Mouse (Mus musculus) forebrain, embryonic 11.5 days (tissue): ENCODE results near the gene Pdxp. TPM values are rescaled to one million over a fixed set of nuclear protein-coding genes. Genes with fewer than 3 reads are reported as not detected.

Source experiments
- ATAC-seq: fragments of 200-750 bp; cut with Nextera tagmentation; replicated peaks from 2 replicates; pipeline ENCODE4 v1.8.0; 2017; ENCODE audit warnings: moderate TSS enrichment; ENCODE audit not compliant: low FRiP score
- DNase-seq: peaks from one replicate; pipeline ENCODE4 v3.0.0-alpha.2; 2017; ENCODE audit warnings: low spot score
- H3K27ac ChIP-seq: fragments of 300-500 bp; sonication (generic); 2 replicates; pipeline ENCODE4 v1.5.1; 2014; ENCODE audit warnings: low read depth, low read length
- H3K27me3 ChIP-seq: fragments of 300-500 bp; sonication (generic); 2 replicates; pipeline ENCODE4 v1.6.1; 2014; ENCODE audit warnings: mild to moderate bottlenecking, low read length, mixed read lengths; ENCODE audit not compliant: control insufficient read depth, insufficient read depth
- H3K36me3 ChIP-seq: fragments of 300-500 bp; sonication (generic); 2 replicates; pipeline ENCODE4 v1.6.1; 2014; ENCODE audit warnings: mild to moderate bottlenecking, low read length, moderate library complexity, mixed read lengths; ENCODE audit not compliant: control insufficient read depth, insufficient read depth
- H3K4me1 ChIP-seq: fragments of 300-500 bp; sonication (generic); replicated peaks from 2 replicates; pipeline ENCODE4 v1.6.1; 2014; ENCODE audit warnings: low read length, mixed read lengths; ENCODE audit not compliant: control insufficient read depth, insufficient read depth
- H3K4me2 ChIP-seq: fragments of 300-500 bp; sonication (generic); 2 replicates; pipeline ENCODE4 v1.6.1; 2014; ENCODE audit warnings: low read depth, mild to moderate bottlenecking, low read length, moderate library complexity, mixed read lengths; ENCODE audit not compliant: severe bottlenecking
- H3K4me3 ChIP-seq: fragments of 300-500 bp; sonication (generic); 2 replicates; pipeline ENCODE4 v1.5.1; 2014; ENCODE audit warnings: low read depth, low read length
- H3K9ac ChIP-seq: fragments of 300-500 bp; sonication (generic); 2 replicates; pipeline ENCODE4 v1.6.1; 2014; ENCODE audit warnings: low read length
- H3K9me3 ChIP-seq: fragments of 300-500 bp; sonication (generic); 2 replicates; pipeline ENCODE4 v1.6.1; 2016; ENCODE audit warnings: low read length, mixed read lengths; ENCODE audit not compliant: control insufficient read depth
- WGBS: fragments of 180-500 bp; shearing (Covaris S2); extraction: QIAGEN DNeasy Blood & Tissue Kit; methylation state at CpG from one replicate; pipeline ENCODE4 v1.1.7; 2014; 5-methylcytosine and 5-hydroxymethylcytosine counted together
- polyA plus RNA-seq: library from polyadenylated mRNA; unstranded; fragments of >200 nt; fragmentation: Nextera tagmentation; extraction: Ambion mirVana; gene quantifications from 2 replicates; pipeline ENCODE4 v1.2.1, GENCODE M21; 2014

The Pdxp gene
- polyA plus RNA-seq = 37.2 and 49.2 TPM in 2 replicates

GRCm38 (mm10) chr15:78913632-78914090, at the start of gene Pdxp:
TSS of gene Pdxp (plus strand) at chr15:78913919.
- peak within 1 kb of the TSS; percentile 85 for H3K9ac ChIP-seq
- no peaks in the 10 kb centered on the region for H3K27me3 ChIP-seq
- DNase-seq (peak; percentile 99), ATAC-seq (peak; percentile 94)
- H3K4me1 ChIP-seq = peaks cover 14% of the 10 kb centered on the region
- H3K27ac ChIP-seq = peak within 1 kb of the TSS; percentile 89
- H3K36me3 ChIP-seq = no peaks in the 10 kb centered on the region; the same call in 1 of the 2 replicates
- WGBS = under 1% methylated on average over 51 of the region's 51 CpGs
- no peaks in the 10 kb centered on the region for H3K9me3 ChIP-seq
- H3K4me3 ChIP-seq = peak within 1 kb of the TSS; percentile 71
- peak within 1 kb of the TSS; percentile 94 for H3K4me2 ChIP-seq

GRCm38 (mm10) chr15:78868398-78868797, 45.3 kb upstream of the Pdxp start:
- peak; percentile 56; the same call in 1 of the 2 replicates for ATAC-seq
- H3K4me1 ChIP-seq = no peaks in the 10 kb centered on the region

GRCm38 (mm10) chr15:78868826-78869233, 44.9 kb upstream of the Pdxp start:
- H3K4me3 ChIP-seq = no peak overlapping the region

More at GRCm38 (mm10) chr15:78868398-78868797, 45.3 kb upstream of the Pdxp start:
- Histone ChIP-seq H3K36me3 (no peaks in the 10 kb centered on the region), H3K4me3 (no peak overlapping the region), H3K9ac (no peak overlapping the region), H3K27ac (peak overlapping the region; percentile 38; the same call in 1 of the 2 replicates), H3K27me3 (no peaks in the 10 kb centered on the region), H3K9me3 (no peaks in the 10 kb centered on the region), H3K4me2 (no peak overlapping the region)
- 38% methylated on average over 9 of the region's 9 CpGs for WGBS
- peak; percentile 65 for DNase-seq

GRCm38 (mm10) chr15:78869775-78870174, 43.9 kb upstream of the Pdxp start:
- no peak for ATAC-seq

More at GRCm38 (mm10) chr15:78868826-78869233, 44.9 kb upstream of the Pdxp start:
- H3K27me3 ChIP-seq = no peaks in the 10 kb centered on the region
- H3K36me3 ChIP-seq = no peaks in the 10 kb centered on the region
- 48% methylated on average over 7 of the region's 7 CpGs for WGBS
- ATAC-seq (0 out of 2 replicates have a peak, but pooled peaks have one; percentile 27), DNase-seq (no peak)
- no peak overlapping the region for H3K4me2 ChIP-seq
- H3K9me3 ChIP-seq = no peaks in the 10 kb centered on the region
- H3K27ac ChIP-seq = peak overlapping the region; percentile 34; the same call in 1 of the 2 replicates
- no peak overlapping the region for H3K9ac ChIP-seq
- 0 out of 2 replicates have a peak, but pooled peaks cover under 1% of the 10 kb centered on the region for H3K4me1 ChIP-seq

GRCm38 (mm10) chr15:78872021-78872608, 41.6 kb upstream of the Pdxp start:
- H3K27me3 ChIP-seq = no peaks in the 10 kb centered on the region
- H3K9me3 ChIP-seq = no peaks in the 10 kb centered on the region
- H3K4me1 ChIP-seq = peaks cover 6% of the 10 kb centered on the region; the same call in 1 of the 2 replicates
- H3K9ac ChIP-seq = no peak overlapping the region
- ATAC-seq (no peak), DNase-seq (no peak)
- H3K36me3 ChIP-seq = no peaks in the 10 kb centered on the region
- H3K27ac ChIP-seq = no peak overlapping the region
- WGBS = 66% methylated on average over 5 of the region's 5 CpGs
- H3K4me2 ChIP-seq = no peak overlapping the region
- H3K4me3 ChIP-seq = no peak overlapping the region

More at GRCm38 (mm10) chr15:78869775-78870174, 43.9 kb upstream of the Pdxp start:
- Histone ChIP-seq H3K4me3 (no peak overlapping the region), H3K9ac (no peak overlapping the region), H3K4me1 (0 out of 2 replicates have a peak, but pooled peaks cover 2% of the 10 kb centered on the region), H3K36me3 (no peaks in the 10 kb centered on the region), H3K27me3 (no peaks in the 10 kb centered on the region), H3K4me2 (no peak overlapping the region), H3K9me3 (no peaks in the 10 kb centered on the region), H3K27ac (no peak overlapping the region)
- WGBS = 31% methylated on average over 6 of the region's 6 CpGs
- peak; percentile 65 for DNase-seq

GRCm38 (mm10) chr15:78873803-78874435, 39.8 kb upstream of the Pdxp start:
- H3K4me1 ChIP-seq = peaks cover 10% of the 10 kb centered on the region
- H3K9me3 ChIP-seq = no peaks in the 10 kb centered on the region
- ATAC-seq = no peak
- H3K4me2 ChIP-seq = no peak overlapping the region
- H3K27me3 ChIP-seq = no peaks in the 10 kb centered on the region
- 53% methylated on average over 13 of the region's 13 CpGs for WGBS
- H3K4me3 ChIP-seq = no peak overlapping the region
- no peak for DNase-seq
- peak overlapping the region; percentile 32; the same call in 1 of the 2 replicates for H3K9ac ChIP-seq
- no peak overlapping the region for H3K27ac ChIP-seq
- no peaks in the 10 kb centered on the region for H3K36me3 ChIP-seq

GRCm38 (mm10) chr15:78874989-78875388, 38.7 kb upstream of the Pdxp start:
- no peaks in the 10 kb centered on the region for H3K9me3 ChIP-seq
- ATAC-seq (no peak), DNase-seq (no peak)
- no peak overlapping the region for H3K9ac ChIP-seq
- H3K27me3 ChIP-seq = no peaks in the 10 kb centered on the region
- H3K4me3 ChIP-seq = no peak overlapping the region
- H3K36me3 ChIP-seq = no peaks in the 10 kb centered on the region
- H3K27ac ChIP-seq = no peak overlapping the region
- 76% methylated on average over 8 of the region's 8 CpGs for WGBS
- no peak overlapping the region for H3K4me2 ChIP-seq
- H3K4me1 ChIP-seq = peaks cover 14% of the 10 kb centered on the region

- H3K27me3 ChIP-seq = no peaks in the 10 kb centered on the region
- H3K4me1 ChIP-seq = peaks cover 14% of the 10 kb centered on the region
- ATAC-seq = no peak
- no peak overlapping the region for H3K4me3 ChIP-seq
- no peak for DNase-seq
- peak overlapping the region; percentile 94; the same call in 1 of the 2 replicates for H3K27ac ChIP-seq
- WGBS = 80% methylated on average over 5 of the region's 5 CpGs
- peak overlapping the region; percentile 84; the same call in 1 of the 2 replicates for H3K4me2 ChIP-seq
- H3K36me3 ChIP-seq = no peaks in the 10 kb centered on the region
- H3K9me3 ChIP-seq = no peaks in the 10 kb centered on the region
- no peak overlapping the region for H3K9ac ChIP-seq
Observed at GRCm38 (mm10) chr15:78875537-78875936, 38.2 kb upstream of the Pdxp start.
